Mouse (Mus musculus) ovary, postnatal 36 days (tissue): Measurements from ENCODE around the gene 2010300C02Rik.
A peak's percentile ranks its signal among the peaks of the same experiment; 100 is the strongest.
"Not testable (repeated sequence)": the region's sequence is repeated elsewhere in the genome, so short reads cannot be mapped to it uniquely, and the experiment has no call there.

Experiments
- DNase-seq: peaks from one replicate; pipeline ENCODE4 v3.0.0; 2022; ENCODE audit warnings: low spot score, mixed read lengths

The 2010300C02Rik gene

GRCm38 (mm10) chr1:37719761-37720640, at the start of gene 2010300C02Rik:
Gene 2010300C02Rik, minus strand, starts transcription at chr1:37720085.
- DNase-seq = peak; percentile 71

GRCm38 (mm10) chr1:37759407-37759806, 39.5 kb upstream of the 2010300C02Rik start:
- no peak for DNase-seq

- DNase-seq = no peak
Measured at GRCm38 (mm10) chr1:37744650-37745259, 24.9 kb upstream of the 2010300C02Rik start.

- DNase-seq = no peak
Measured at GRCm38 (mm10) chr1:37742602-37743270, 22.9 kb upstream of the 2010300C02Rik start.

GRCm38 (mm10) chr1:37742126-37742525, 22.2 kb upstream of the 2010300C02Rik start:
- DNase-seq = no peak

GRCm38 (mm10) chr1:37740161-37740802, 20.4 kb upstream of the 2010300C02Rik start:
- DNase-seq = no peak

- DNase-seq = no peak
Measured at GRCm38 (mm10) chr1:37738895-37739294, 19.0 kb upstream of the 2010300C02Rik start.

- no peak for DNase-seq
Measured at GRCm38 (mm10) chr1:37737045-37737444, 17.2 kb upstream of the 2010300C02Rik start.

- DNase-seq = no peak
Measured at GRCm38 (mm10) chr1:37735932-37736331, 16.0 kb upstream of the 2010300C02Rik start.

GRCm38 (mm10) chr1:37734841-37735240, 15.0 kb upstream of the 2010300C02Rik start:
- no peak for DNase-seq

GRCm38 (mm10) chr1:37729353-37729752, 9.5 kb upstream of the 2010300C02Rik start:
- DNase-seq = no peak

GRCm38 (mm10) chr1:37728053-37728452, 8.2 kb upstream of the 2010300C02Rik start:
- DNase-seq = no peak

- DNase-seq = no peak
Measured at GRCm38 (mm10) chr1:37727186-37727585, 7.3 kb upstream of the 2010300C02Rik start.

GRCm38 (mm10) chr1:37726426-37726825, 6.5 kb upstream of the 2010300C02Rik start:
- DNase-seq = no peak

- DNase-seq = no peak
Measured at GRCm38 (mm10) chr1:37725880-37726279, 6.0 kb upstream of the 2010300C02Rik start.

GRCm38 (mm10) chr1:37721092-37721491, 1.2 kb upstream of the 2010300C02Rik start:
- DNase-seq = no peak

GRCm38 (mm10) chr1:37719030-37719723, 708 bp downstream of the 2010300C02Rik start:
- DNase-seq = no peak

GRCm38 (mm10) chr1:37718516-37718915, 1.4 kb downstream of the 2010300C02Rik start:
- DNase-seq = no peak

GRCm38 (mm10) chr1:37717415-37718195, 2.3 kb downstream of the 2010300C02Rik start:
- no peak for DNase-seq

- DNase-seq = not testable (repeated sequence)
Measured at GRCm38 (mm10) chr1:37712357-37712737, 7.5 kb downstream of the 2010300C02Rik start.
